ENCODE assay signal across 22 mouse cellular contexts in genomic region chr13:98896013-98896412, GRCm38 (mm10). TPM values are rescaled to one million over a fixed set of nuclear protein-coding genes. Genes with fewer than 3 reads are reported as not detected.
A peak's percentile ranks its signal among the peaks of the same experiment; 100 is the strongest.
DNase-seq lines count a peak whose midpoint lies in the region; ATAC-seq and TF ChIP-seq lines count a peak whose summit lies in the region.
"Had no signal": no experiment of that assay in that cellular context is flagged by ENCODE, and none has a peak within 500 bp of the region (broad histone marks: within the 10 kb centered on the region; RNA-seq: fewer than 3 reads in every experiment).

No protein-coding gene starts in this region.

- peaks cover 56% of the 10 kb centered on the region for H3K4me1 ChIP-seq in liver, embryonic 12.5 days
- peaks cover 31% of the 10 kb centered on the region for H3K4me1 ChIP-seq in liver, postnatal 0 days (ENCODE audit: insufficient read depth)

- H3K9ac ChIP-seq in liver, embryonic 12.5 days = peak overlapping the region; percentile 39; the same call in 1 of the 2 replicates
- H3K9ac ChIP-seq in liver, postnatal 0 days (replicated peaks) = no peak overlapping the region
- H3K9ac ChIP-seq: heart, embryonic 15.5 days; hindbrain, embryonic 12.5 days; neural tube, embryonic 12.5 days had no signal

- H3K27ac ChIP-seq in layer of hippocampus, adult 2 months = peak overlapping the region; percentile 8; the same call in 1 of the 2 replicates
- peak overlapping the region; percentile 71 for H3K27ac ChIP-seq in liver, embryonic 12.5 days
- H3K27ac ChIP-seq in liver, postnatal 0 days (ENCODE audit: low read depth) = peak overlapping the region; percentile 56
- H3K27ac ChIP-seq: heart, embryonic 10.5 days; heart, embryonic 15.5 days; hindbrain, embryonic 12.5 days; neural tube, embryonic 12.5 days had no signal

- ATAC-seq in erythroblast, adult 5-6 weeks (replicated peaks; ENCODE audit: low FRiP score, poor library complexity, severe bottlenecking) = peak; percentile 16; the same call in 1 of the 2 replicates
- peak; percentile 6; the same call in 1 of the 2 replicates for ATAC-seq in liver, embryonic 12.5 days
- peak; percentile 11 for ATAC-seq in liver, postnatal 0 days
- ATAC-seq: forebrain, embryonic 14.5 days; midbrain, embryonic 16.5 days had no signal

- H3K4me2 ChIP-seq in liver, embryonic 12.5 days = peak overlapping the region; percentile 44
- peak overlapping the region; percentile 24 for H3K4me2 ChIP-seq in liver, postnatal 0 days (ENCODE audit: low read depth, low read length)
- H3K4me2 ChIP-seq: heart, embryonic 15.5 days; hindbrain, embryonic 12.5 days; neural tube, embryonic 12.5 days had no signal

- TF ChIP-seq CTCF in layer of hippocampus, adult 2 months (conservative IDR thresholded peaks at IDR 0.05) = no peak
- TF ChIP-seq CTCF in liver, postnatal 0 days (IDR thresholded peaks at IDR 0.05; ENCODE audit: low read depth) = no peak

- no peaks in the 10 kb centered on the region for H3K9me3 ChIP-seq in liver, embryonic 12.5 days (replicated peaks)
- H3K9me3 ChIP-seq in liver, postnatal 0 days (ENCODE audit: low read length) = no peaks in the 10 kb centered on the region
- H3K9me3 ChIP-seq: heart, embryonic 10.5 days; heart, embryonic 15.5 days; hindbrain, embryonic 12.5 days; neural tube, embryonic 12.5 days had no signal

- 76% methylated on average over 4 of the region's 4 CpGs for WGBS in liver, embryonic 12.5 days (ENCODE audit: insufficient replicate concordance)
- 62% methylated on average over 4 of the region's 4 CpGs for WGBS in liver, postnatal 0 days (ENCODE audit: insufficient replicate concordance)

- no peak overlapping the region for H3K4me3 ChIP-seq in layer of hippocampus, adult 2 months
- H3K4me3 ChIP-seq in liver, embryonic 12.5 days = no peak overlapping the region
- no peak overlapping the region for H3K4me3 ChIP-seq in liver, postnatal 0 days (ENCODE audit: low read depth, low read length)
- H3K4me3 ChIP-seq: heart, embryonic 10.5 days; heart, embryonic 15.5 days; hindbrain, embryonic 12.5 days; neural tube, embryonic 12.5 days had no signal

- TF ChIP-seq EP300 in liver, postnatal 0 days (IDR thresholded peaks at IDR 0.05; ENCODE audit: low read depth) = no peak

- DNase-seq in layer of hippocampus, adult 2 months (ENCODE audit: low spot score in 2 of 2) = no peak
- no peak for DNase-seq in layer of hippocampus, postnatal 14 days (ENCODE audit: low spot score in 2 of 2)
- no peak for DNase-seq in liver, postnatal 0 days
- no peak for DNase-seq in ovary, postnatal 36 days (ENCODE audit: low spot score)
- no peak for DNase-seq in heart, adult 9 months (ENCODE audit: low spot score in 2 of 2)
- no peak for DNase-seq in right cerebral cortex, postnatal 10 days (ENCODE audit: low spot score in 2 of 2)
- DNase-seq: adrenal gland, postnatal 25 days; cerebellum, adult 11-12 months; cerebellum, postnatal 14 days; gastrocnemius, postnatal 25 days; kidney, adult 11 months; kidney, postnatal 14 days; left cerebral cortex, postnatal 4 days; lung, postnatal 4 days had no signal

- no peaks in the 10 kb centered on the region for H3K36me3 ChIP-seq in liver, embryonic 12.5 days
- H3K36me3 ChIP-seq in liver, postnatal 0 days (replicated peaks; ENCODE audit: insufficient read depth, low read length) = no peaks in the 10 kb centered on the region
- H3K36me3 ChIP-seq: heart, embryonic 15.5 days; hindbrain, embryonic 12.5 days; neural tube, embryonic 12.5 days had no signal

- no peaks in the 10 kb centered on the region for H3K27me3 ChIP-seq in liver, embryonic 12.5 days (replicated peaks)
- no peaks in the 10 kb centered on the region for H3K27me3 ChIP-seq in liver, postnatal 0 days (ENCODE audit: insufficient read depth, low read length)
- H3K27me3 ChIP-seq: heart, embryonic 15.5 days; hindbrain, embryonic 12.5 days; neural tube, embryonic 12.5 days had no signal

RNA-seq across cellular contexts. Expression of gene Tnpo1, which starts 30.2 kb away (rescaled TPM):
- 10 to 100 TPM; 61.7 to 68.5 TPM for total RNA-seq in layer of hippocampus, adult 2 months (2021)
- 10 to 100 TPM; 62.3 to 75.3 TPM for total RNA-seq in layer of hippocampus, postnatal 14 days (2021)
- total RNA-seq in erythroblast, adult 5-6 weeks (2015; ENCODE audit: low replicate concordance) = 52.5 and 54.4 TPM in 2 replicates
- total RNA-seq in erythroblast, adult 5-6 weeks (2017; ENCODE audit: low replicate concordance) = 54.3 and 70.1 TPM in 2 replicates
- polyA plus RNA-seq in liver, embryonic 12.5 days (2016; fragmentation: Nextera tagmentation; extraction: Ambion mirVana) = 34.8 and 36.8 TPM in 2 replicates
- polyA plus RNA-seq in liver, postnatal 0 days (2015; fragmentation: Nextera tagmentation; extraction: Ambion mirVana) = 9.6 and 14.0 TPM in 2 replicates

Comparison
In these comparisons a context has a peak if more than half of its experiments do, and no peak if none do; other contexts are left out.
1. H3K27ac ChIP-seq: peak in every context shown above with its lines; median percentile 71 in liver, embryonic 12.5 days; 56 in liver, postnatal 0 days; 8 in layer of hippocampus, adult 2 months.